Mouse (Mus musculus) adrenal gland, postnatal 4 days (tissue): Measurements from ENCODE around the gene Hagh. TPM values are rescaled to one million over a fixed set of nuclear protein-coding genes. Genes with fewer than 3 reads are reported as not detected.

Source experiments
- DNase-seq, 2 experiments: peaks; one replicate each; pipeline ENCODE4 v3.0.0; 2021 to 2022; ENCODE audit warnings: low spot score in 2 of 2, mixed read lengths in 2 of 2
- long read RNA-seq, 2 experiments: library from polyadenylated mRNA; stranded (forward); transcript quantifications; one replicate each; pipeline ENCODE4 v2.0.0; 2021
- total RNA-seq, 2 experiments: library from RNA; stranded (reverse); gene quantifications; 2 replicates each; pipeline ENCODE4 v1.2.3; 2021

The Hagh gene
- total RNA-seq = 10 to 100 TPM; 67.0 to 77.5 TPM
- long read RNA-seq, experiment 1, transcript Hagh-202 (9 exons, 1,191 nt) = major isoform, 79 of 90 reads
- long read RNA-seq, experiment 1, partial matches to known transcripts = 4 of 90 reads
- long read RNA-seq, experiment 1, other reads (novel, unspliced or antisense) = 7 of 90 reads
- long read RNA-seq, experiment 2, transcript Hagh-202 (9 exons, 1,191 nt) = major isoform, 74 of 84 reads
- long read RNA-seq, experiment 2, partial matches to known transcripts = 0 of 84 reads
- long read RNA-seq, experiment 2, other reads (novel, unspliced or antisense) = 10 of 84 reads

- DNase-seq = no peak
Measured at GRCm38 (mm10) chr17:24839842-24840241, at the start of gene Hagh. TSS of gene Hagh (plus strand) at chr17:24840143.

- no peak for DNase-seq
Measured at GRCm38 (mm10) chr17:24792190-24792589, 47.8 kb upstream of the Hagh start.

- DNase-seq = no peak
Measured at GRCm38 (mm10) chr17:24794791-24795190, 45.2 kb upstream of the Hagh start.

- no peak for DNase-seq
Measured at GRCm38 (mm10) chr17:24796969-24797368, 43.0 kb upstream of the Hagh start.

- no peak for DNase-seq
Measured at GRCm38 (mm10) chr17:24798229-24798628, 41.7 kb upstream of the Hagh start.

- no peak for DNase-seq
Measured at GRCm38 (mm10) chr17:24799476-24799875, 40.5 kb upstream of the Hagh start.

GRCm38 (mm10) chr17:24800524-24800923, 39.4 kb upstream of the Hagh start:
- no peak for DNase-seq

GRCm38 (mm10) chr17:24803952-24804951, 35.7 kb upstream of the Hagh start, which contains the start of gene Meiob:
TSS of gene Meiob (plus strand) at chr17:24804289.
- peak; percentile 52 to 63 for DNase-seq

GRCm38 (mm10) chr17:24811211-24811610, 28.7 kb upstream of the Hagh start:
- DNase-seq = no peak

GRCm38 (mm10) chr17:24812215-24812614, 27.7 kb upstream of the Hagh start:
- no peak for DNase-seq

- no peak for DNase-seq
Measured at GRCm38 (mm10) chr17:24815256-24815655, 24.7 kb upstream of the Hagh start.

GRCm38 (mm10) chr17:24817503-24817902, 22.4 kb upstream of the Hagh start:
- no peak for DNase-seq

- DNase-seq = no peak
Measured at GRCm38 (mm10) chr17:24818172-24818571, 21.8 kb upstream of the Hagh start.

GRCm38 (mm10) chr17:24819469-24819868, 20.5 kb upstream of the Hagh start:
- no peak for DNase-seq

GRCm38 (mm10) chr17:24821351-24822280, 18.3 kb upstream of the Hagh start:
- no peak for DNase-seq

GRCm38 (mm10) chr17:24840341-24840740, 398 bp downstream of the Hagh start:
- no peak for DNase-seq

GRCm38 (mm10) chr17:24841133-24841532, 1.2 kb downstream of the Hagh start:
- no peak for DNase-seq

- no peak for DNase-seq
Measured at GRCm38 (mm10) chr17:24842631-24843030, 2.7 kb downstream of the Hagh start.

GRCm38 (mm10) chr17:24844525-24844924, 4.6 kb downstream of the Hagh start:
- no peak for DNase-seq

GRCm38 (mm10) chr17:24847386-24847785, 7.4 kb downstream of the Hagh start:
- no peak for DNase-seq

GRCm38 (mm10) chr17:24848600-24849031, 8.7 kb downstream of the Hagh start:
- no peak for DNase-seq
